Mouse (Mus musculus) hindbrain, embryonic 13.5 days (tissue): ENCODE data around the gene Ribc1. TPM values are rescaled to one million over a fixed set of nuclear protein-coding genes. Genes with fewer than 3 reads are reported as not detected.

Experiments
- ATAC-seq: fragments of 200-750 bp; cut with Nextera tagmentation; 2 replicates; pipeline ENCODE4 v1.8.0; 2017; ENCODE audit warnings: moderate TSS enrichment; ENCODE audit not compliant: low FRiP score
- H3K27ac ChIP-seq: fragments of 300-500 bp; sonication (generic); 2 replicates; pipeline ENCODE4 v1.5.1; 2015; ENCODE audit warnings: inconsistent platforms, mild to moderate bottlenecking, moderate library complexity
- H3K27me3 ChIP-seq: fragments of 300-500 bp; sonication (generic); 2 replicates; pipeline ENCODE4 v1.6.1; 2015; ENCODE audit warnings: mild to moderate bottlenecking, inconsistent platforms
- H3K36me3 ChIP-seq: fragments of 300-500 bp; sonication (generic); 2 replicates; pipeline ENCODE4 v1.6.1; 2015; ENCODE audit warnings: mild to moderate bottlenecking, inconsistent platforms
- H3K4me1 ChIP-seq: fragments of 300-500 bp; sonication (generic); replicated peaks from 2 replicates; pipeline ENCODE4 v1.6.1; 2015; ENCODE audit warnings: inconsistent platforms
- H3K4me2 ChIP-seq: fragments of 300-500 bp; sonication (generic); 2 replicates; pipeline ENCODE4 v1.6.1; 2015; ENCODE audit warnings: inconsistent platforms, mild to moderate bottlenecking, moderate library complexity
- H3K4me3 ChIP-seq: fragments of 300-500 bp; sonication (generic); 2 replicates; pipeline ENCODE4 v1.5.1; 2015; ENCODE audit warnings: mild to moderate bottlenecking, inconsistent platforms
- H3K9ac ChIP-seq: fragments of 300-500 bp; sonication (generic); 2 replicates; pipeline ENCODE4 v1.6.1; 2015; ENCODE audit warnings: mild to moderate bottlenecking, inconsistent platforms
- H3K9me3 ChIP-seq: fragments of 300-500 bp; sonication (generic); 2 replicates; pipeline ENCODE4 v1.6.1; 2016; ENCODE audit warnings: inconsistent platforms
- WGBS: fragments of 180-500 bp; shearing (Covaris S2); methylation state at CpG from one replicate; pipeline ENCODE4 v1.1.7; 2015; 5-methylcytosine and 5-hydroxymethylcytosine counted together
- polyA plus RNA-seq: library from polyadenylated mRNA; unstranded; fragments of >200 nt; fragmentation: Nextera tagmentation; extraction: Ambion mirVana; gene quantifications from 2 replicates; pipeline ENCODE4 v1.2.1, GENCODE M21; 2015

Ribc1 gene
- polyA plus RNA-seq: 2.6 and 2.9 TPM in 2 replicates

- H3K27me3 ChIP-seq: peaks cover 57% of the 10 kb centered on the region
- H3K36me3 ChIP-seq: peaks cover 9% of the 10 kb centered on the region
- ATAC-seq: peak; percentile 99
- H3K4me2 ChIP-seq: peak within 1 kb of the TSS; percentile 58
- peak within 1 kb of the TSS; percentile 88 for H3K27ac ChIP-seq
- H3K4me1 ChIP-seq: peaks cover 12% of the 10 kb centered on the region
- H3K4me3 ChIP-seq: peak within 1 kb of the TSS; percentile 50
- H3K9ac ChIP-seq: peak within 1 kb of the TSS; percentile 74
- no peaks in the 10 kb centered on the region for H3K9me3 ChIP-seq
- WGBS: 16% methylated on average over 64 of the region's 64 CpGs
Measured at GRCm38 (mm10) chrX:152016151-152017145, at the start of gene Ribc1, which contains the start of gene Smc1a. Ribc1 (minus strand) TSS chrX:152016295. Smc1a (plus strand) TSS chrX:152016428.

GRCm38 (mm10) chrX:152065674-152066073, 49.6 kb upstream of the Ribc1 start:
- no peak overlapping the region for H3K4me3 ChIP-seq
- H3K36me3 ChIP-seq: peaks cover 18% of the 10 kb centered on the region
- no peak overlapping the region for H3K27ac ChIP-seq
- WGBS: 62% methylated on average over 2 of the region's 2 CpGs
- H3K9me3 ChIP-seq: no peaks in the 10 kb centered on the region
- no peak for ATAC-seq
- peaks cover 85% of the 10 kb centered on the region for H3K27me3 ChIP-seq
- no peak overlapping the region for H3K9ac ChIP-seq
- H3K4me2 ChIP-seq: no peak overlapping the region
- H3K4me1 ChIP-seq: no peaks in the 10 kb centered on the region

GRCm38 (mm10) chrX:152054094-152054493, 38.0 kb upstream of the Ribc1 start:
- peaks cover 65% of the 10 kb centered on the region for H3K27me3 ChIP-seq
- peaks cover 12% of the 10 kb centered on the region for H3K36me3 ChIP-seq
- H3K9me3 ChIP-seq: no peaks in the 10 kb centered on the region
- no peak overlapping the region for H3K4me2 ChIP-seq
- no peaks in the 10 kb centered on the region for H3K4me1 ChIP-seq
- H3K27ac ChIP-seq: no peak overlapping the region
- no peak overlapping the region for H3K4me3 ChIP-seq
- 75% methylated on average over 1 of the region's 1 CpGs for WGBS
- no peak overlapping the region for H3K9ac ChIP-seq
- ATAC-seq: no peak

GRCm38 (mm10) chrX:152052546-152052945, 36.5 kb upstream of the Ribc1 start:
- Histone ChIP-seq H3K4me1 (no peaks in the 10 kb centered on the region), H3K27ac (no peak overlapping the region), H3K36me3 (peaks cover 13% of the 10 kb centered on the region), H3K9ac (no peak overlapping the region), H3K9me3 (no peaks in the 10 kb centered on the region), H3K4me3 (no peak overlapping the region), H3K4me2 (no peak overlapping the region), H3K27me3 (peaks cover 62% of the 10 kb centered on the region)
- no peak for ATAC-seq
- 82% methylated on average over 3 of the region's 3 CpGs for WGBS

- H3K9ac ChIP-seq: no peak overlapping the region
- peaks cover 50% of the 10 kb centered on the region for H3K27me3 ChIP-seq
- no peak overlapping the region for H3K27ac ChIP-seq
- H3K4me2 ChIP-seq: no peak overlapping the region
- H3K4me1 ChIP-seq: no peaks in the 10 kb centered on the region
- peaks cover 22% of the 10 kb centered on the region for H3K36me3 ChIP-seq
- ATAC-seq: no peak
- no peak overlapping the region for H3K4me3 ChIP-seq
- H3K9me3 ChIP-seq: no peaks in the 10 kb centered on the region
Measured at GRCm38 (mm10) chrX:152047230-152047629, 31.1 kb upstream of the Ribc1 start.

GRCm38 (mm10) chrX:152039865-152040264, 23.8 kb upstream of the Ribc1 start:
- Histone ChIP-seq H3K9ac (no peak overlapping the region), H3K36me3 (peaks cover 37% of the 10 kb centered on the region), H3K4me2 (no peak overlapping the region), H3K4me3 (no peak overlapping the region), H3K27me3 (peaks cover 56% of the 10 kb centered on the region), H3K4me1 (no peaks in the 10 kb centered on the region), H3K9me3 (no peaks in the 10 kb centered on the region), H3K27ac (no peak overlapping the region)
- ATAC-seq: no peak

- no peak overlapping the region for H3K4me2 ChIP-seq
- H3K36me3 ChIP-seq: no peaks in the 10 kb centered on the region; the same call in 1 of the 2 replicates
- peaks cover 12% of the 10 kb centered on the region for H3K4me1 ChIP-seq
- H3K27ac ChIP-seq: no peak overlapping the region
- WGBS: 96% methylated on average over 2 of the region's 2 CpGs
- no peaks in the 10 kb centered on the region for H3K9me3 ChIP-seq
- no peak for ATAC-seq
- no peak overlapping the region for H3K4me3 ChIP-seq
- no peak overlapping the region for H3K9ac ChIP-seq
- peaks cover 62% of the 10 kb centered on the region for H3K27me3 ChIP-seq
Measured at GRCm38 (mm10) chrX:152019294-152019693, 3.2 kb upstream of the Ribc1 start.

GRCm38 (mm10) chrX:152017186-152017585, 1.1 kb upstream of the Ribc1 start:
- peak overlapping the region; percentile 50 for H3K4me3 ChIP-seq
- no peaks in the 10 kb centered on the region for H3K9me3 ChIP-seq
- peak overlapping the region; percentile 88; the same call in 1 of the 2 replicates for H3K27ac ChIP-seq
- peaks cover 9% of the 10 kb centered on the region for H3K36me3 ChIP-seq
- peaks cover 53% of the 10 kb centered on the region for H3K27me3 ChIP-seq
- H3K4me2 ChIP-seq: peak overlapping the region; percentile 58
- peak overlapping the region; percentile 71 for H3K9ac ChIP-seq
- no peak for ATAC-seq
- H3K4me1 ChIP-seq: peaks cover 12% of the 10 kb centered on the region
- WGBS: 21% methylated on average over 14 of the region's 14 CpGs

GRCm38 (mm10) chrX:152015752-152016150, 344 bp downstream of the Ribc1 start:
- no peaks in the 10 kb centered on the region for H3K9me3 ChIP-seq
- peak overlapping the region; percentile 50 for H3K4me3 ChIP-seq
- H3K4me2 ChIP-seq: peak overlapping the region; percentile 55
- ATAC-seq: peak; percentile 56; the same call in 1 of the 2 replicates
- H3K36me3 ChIP-seq: peaks cover 9% of the 10 kb centered on the region
- H3K27me3 ChIP-seq: peaks cover 62% of the 10 kb centered on the region
- H3K9ac ChIP-seq: peak overlapping the region; percentile 74
- H3K27ac ChIP-seq: peak overlapping the region; percentile 86
- H3K4me1 ChIP-seq: peaks cover 12% of the 10 kb centered on the region
- WGBS: 23% methylated on average over 11 of the region's 11 CpGs

- no peak overlapping the region for H3K4me3 ChIP-seq
- no peaks in the 10 kb centered on the region for H3K9me3 ChIP-seq
- no peak overlapping the region for H3K27ac ChIP-seq
- peaks cover 6% of the 10 kb centered on the region; the same call in 1 of the 2 replicates for H3K36me3 ChIP-seq
- WGBS: 71% methylated on average over 1 of the region's 1 CpGs
- 0 out of 2 replicates have a peak, but pooled peaks cover under 1% of the 10 kb centered on the region for H3K4me1 ChIP-seq
- no peak overlapping the region for H3K9ac ChIP-seq
- ATAC-seq: no peak
- no peak overlapping the region for H3K4me2 ChIP-seq
- H3K27me3 ChIP-seq: peaks cover 78% of the 10 kb centered on the region
Measured at GRCm38 (mm10) chrX:152007863-152008262, 8.2 kb downstream of the Ribc1 start.

GRCm38 (mm10) chrX:152002865-152003264, 13.2 kb downstream of the Ribc1 start:
- ATAC-seq: no peak
- Histone ChIP-seq H3K9me3 (no peaks in the 10 kb centered on the region), H3K4me1 (0 out of 2 replicates have a peak, but pooled peaks cover 3% of the 10 kb centered on the region), H3K4me2 (peak overlapping the region; percentile 66), H3K9ac (no peak overlapping the region), H3K27me3 (peaks cover 86% of the 10 kb centered on the region), H3K36me3 (peaks cover 6% of the 10 kb centered on the region; the same call in 1 of the 2 replicates), H3K27ac (no peak overlapping the region), H3K4me3 (no peak overlapping the region)
- WGBS: 92% methylated on average over 2 of the region's 2 CpGs
